ENCODE assay signal across 26 mouse cellular contexts in the genomic region with DNA sequence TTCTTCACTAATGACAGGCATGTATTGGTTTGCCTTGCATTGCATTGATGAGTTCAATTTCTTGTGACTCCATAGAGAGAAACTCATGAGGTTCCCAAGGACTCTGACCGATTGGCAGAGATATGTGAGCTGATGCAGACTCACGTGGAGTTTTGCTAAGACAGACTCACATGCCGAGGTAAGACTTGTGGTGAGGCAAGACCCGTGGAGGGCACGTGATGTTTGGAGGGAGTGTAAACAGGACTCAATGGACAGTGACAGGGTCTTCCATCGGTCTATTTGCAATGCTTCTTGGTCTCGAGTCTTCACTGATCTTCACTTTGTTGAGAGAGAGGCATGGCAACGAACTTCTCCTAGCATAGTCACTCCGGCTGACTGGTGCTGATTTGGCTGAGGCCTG. TPM values are rescaled to one million over a fixed set of nuclear protein-coding genes. Genes with fewer than 3 reads are reported as not detected.
DNase-seq lines count a peak whose midpoint lies in the region; ATAC-seq and TF ChIP-seq lines count a peak whose summit lies in the region.
"Had no signal": no experiment of that assay in that cellular context is flagged by ENCODE, and none has a peak within 500 bp of the region (broad histone marks: within the 10 kb centered on the region; RNA-seq: fewer than 3 reads in every experiment).

No protein-coding gene starts in this region.

- H3K9me3 ChIP-seq in kidney, embryonic 15.5 days (replicated peaks): no peaks in the 10 kb centered on the region
- H3K9me3 ChIP-seq in kidney, embryonic 14.5 days (ENCODE audit: control insufficient read depth, low read length): no peaks in the 10 kb centered on the region
- H3K9me3 ChIP-seq: forebrain, embryonic 13.5 days; G1E; heart, embryonic 13.5 days; hindbrain, embryonic 12.5 days; hindbrain, embryonic 15.5 days had no signal

- H3K9ac ChIP-seq in kidney, embryonic 15.5 days: no peak overlapping the region
- H3K9ac ChIP-seq in kidney, embryonic 14.5 days (ENCODE audit: low read depth, low read length): no peak overlapping the region
- H3K9ac ChIP-seq: forebrain, embryonic 13.5 days; heart, embryonic 13.5 days; hindbrain, embryonic 12.5 days; hindbrain, embryonic 15.5 days had no signal

- no peaks in the 10 kb centered on the region for H3K27me3 ChIP-seq in kidney, embryonic 15.5 days
- H3K27me3 ChIP-seq in kidney, embryonic 14.5 days (ENCODE audit: control insufficient read depth, insufficient read depth, low read length): no peaks in the 10 kb centered on the region
- no peaks in the 10 kb centered on the region for H3K27me3 ChIP-seq in cerebellum, adult 2 months (ENCODE audit: control insufficient read depth, insufficient read depth, low read length)
- H3K27me3 ChIP-seq: forebrain, embryonic 13.5 days; heart, embryonic 13.5 days; hindbrain, embryonic 12.5 days; hindbrain, embryonic 15.5 days had no signal

- no peak for TF ChIP-seq CTCF in cerebellum, adult 2 months (IDR thresholded peaks at IDR 0.05; ENCODE audit: borderline replicate concordance, insufficient read depth, low read depth, low read length)

- no peaks in the 10 kb centered on the region for H3K36me3 ChIP-seq in kidney, embryonic 15.5 days
- no peaks in the 10 kb centered on the region for H3K36me3 ChIP-seq in kidney, embryonic 14.5 days (ENCODE audit: control insufficient read depth, insufficient read depth, low read length)
- H3K36me3 ChIP-seq: forebrain, embryonic 10.5 days; G1E; heart, embryonic 10.5 days; heart, embryonic 13.5 days; hindbrain, embryonic 12.5 days; hindbrain, embryonic 15.5 days had no signal

- peak; percentile 74 for DNase-seq in kidney, adult 11 months
- peak; percentile 70 to 74 for DNase-seq in kidney, adult 8-10 months
- DNase-seq in kidney, postnatal 10 days: peak; percentile 13
- DNase-seq in kidney, postnatal 36 days: peak; percentile 65 to 73
- no peak for DNase-seq in cerebellum, adult 2 months
- no peak for DNase-seq in spleen, postnatal 36 days (ENCODE audit: low spot score in 2 of 2)
- DNase-seq: adrenal gland, postnatal 10 days; adrenal gland, postnatal 36 days; cerebellum, adult 8-10 months; cerebellum, postnatal 10 days; cerebellum, postnatal 36 days; gastrocnemius, postnatal 10 days; gastrocnemius, postnatal 36 days; heart, adult 2 months; heart, postnatal 14 days had no signal

- no peak for ATAC-seq in kidney, embryonic 15.5 days (replicated peaks; ENCODE audit: low FRiP score)
- ATAC-seq in kidney, embryonic 14.5 days (ENCODE audit: low FRiP score, low TSS enrichment): no peak
- ATAC-seq: forebrain, embryonic 13.5 days; forebrain, embryonic 16.5 days; Patski had no signal

- no peak for TF ChIP-seq POLR2A in cerebellum, adult 2 months (IDR thresholded peaks at IDR 0.05; ENCODE audit: borderline replicate concordance, insufficient read depth, low read length)

- no peaks in the 10 kb centered on the region for H3K4me1 ChIP-seq in kidney, embryonic 15.5 days
- H3K4me1 ChIP-seq in kidney, embryonic 14.5 days (ENCODE audit: control insufficient read depth, insufficient read depth, low read length): no peaks in the 10 kb centered on the region
- no peaks in the 10 kb centered on the region for H3K4me1 ChIP-seq in cerebellum, adult 2 months (ENCODE audit: control insufficient read depth, insufficient read depth, low read length)
- H3K4me1 ChIP-seq: forebrain, embryonic 10.5 days; forebrain, embryonic 13.5 days; heart, embryonic 10.5 days; heart, embryonic 13.5 days; hindbrain, embryonic 12.5 days; hindbrain, embryonic 15.5 days had no signal

- no peak overlapping the region for H3K27ac ChIP-seq in kidney, embryonic 15.5 days
- no peak overlapping the region for H3K27ac ChIP-seq in kidney, embryonic 14.5 days (ENCODE audit: low read depth, low read length)
- H3K27ac ChIP-seq in cerebellum, adult 2 months (ENCODE audit: insufficient read depth, low read length): no peak overlapping the region
- H3K27ac ChIP-seq: forebrain, embryonic 10.5 days; forebrain, embryonic 13.5 days; heart, adult 2 months; heart, embryonic 10.5 days; heart, embryonic 13.5 days; hindbrain, embryonic 12.5 days; hindbrain, embryonic 15.5 days had no signal

- no peak overlapping the region for H3K4me2 ChIP-seq in kidney, embryonic 15.5 days
- no peak overlapping the region for H3K4me2 ChIP-seq in kidney, embryonic 14.5 days (replicated peaks; ENCODE audit: low read depth, low read length)
- H3K4me2 ChIP-seq: forebrain, embryonic 13.5 days; heart, embryonic 13.5 days; hindbrain, embryonic 12.5 days; hindbrain, embryonic 15.5 days had no signal

- H3K4me3 ChIP-seq in kidney, embryonic 15.5 days (replicated peaks): no peak overlapping the region
- no peak overlapping the region for H3K4me3 ChIP-seq in kidney, embryonic 14.5 days (ENCODE audit: low read length)
- H3K4me3 ChIP-seq in cerebellum, adult 2 months (replicated peaks; ENCODE audit: insufficient read depth, low read depth, low read length): no peak overlapping the region
- H3K4me3 ChIP-seq: forebrain, embryonic 10.5 days; forebrain, embryonic 13.5 days; heart, adult 2 months; heart, embryonic 10.5 days; heart, embryonic 13.5 days; hindbrain, embryonic 12.5 days; hindbrain, embryonic 15.5 days had no signal

- 90% methylated on average over 9 of the region's 9 CpGs for WGBS in kidney, embryonic 15.5 days
- WGBS in kidney, embryonic 14.5 days: 82% methylated on average over 9 of the region's 9 CpGs
- 86% methylated on average over 9 of the region's 9 CpGs for WGBS in cerebellum, adult 2 months

RNA-seq across cellular contexts. Expression of a gene that starts 54.3 kb away (rescaled TPM):
- 11.5 and 11.8 TPM in 2 replicates for polyA plus RNA-seq in kidney, embryonic 15.5 days (2015; fragmentation: Nextera tagmentation; extraction: Ambion mirVana)
- 6.7 and 11.4 TPM in 2 replicates for polyA plus RNA-seq in kidney, embryonic 14.5 days (2014; fragmentation: Nextera tagmentation; extraction: Ambion mirVana)
- polyA plus RNA-seq in cerebellum, adult 2 months (2012; rRNA removed): 4.3 and 4.9 TPM in 2 replicates

RNA-seq across cellular contexts. Expression of a gene that starts 54.4 kb away (rescaled TPM):
- 636 and 660 TPM in 2 replicates for polyA plus RNA-seq in kidney, embryonic 15.5 days (2015; fragmentation: Nextera tagmentation; extraction: Ambion mirVana)
- polyA plus RNA-seq in kidney, embryonic 14.5 days (2014; fragmentation: Nextera tagmentation; extraction: Ambion mirVana): 521 and 608 TPM in 2 replicates
- 1,349 and 1,378 TPM in 2 replicates for polyA plus RNA-seq in cerebellum, adult 2 months (2012; rRNA removed)

Comparison
In these comparisons a context has a peak if more than half of its experiments do, and no peak if none do; other contexts are left out.
1. DNase-seq: peak in kidney, adult 11 months (single experiment), kidney, adult 8-10 months (2 of 2), kidney, postnatal 10 days (single experiment) and kidney, postnatal 36 days (2 of 2); none in cerebellum, adult 2 months (0 of 2) and spleen, postnatal 36 days (0 of 2).